Mouse (Mus musculus): ENCODE results near the gene Gm12253. TPM values are rescaled to one million over a fixed set of nuclear protein-coding genes. Genes with fewer than 3 reads are reported as not detected.

The Gm12253 gene
- polyA plus RNA-seq (2015; fragmentation: Nextera tagmentation; extraction: Ambion mirVana), result not detected in 2 replicates

DNA sequence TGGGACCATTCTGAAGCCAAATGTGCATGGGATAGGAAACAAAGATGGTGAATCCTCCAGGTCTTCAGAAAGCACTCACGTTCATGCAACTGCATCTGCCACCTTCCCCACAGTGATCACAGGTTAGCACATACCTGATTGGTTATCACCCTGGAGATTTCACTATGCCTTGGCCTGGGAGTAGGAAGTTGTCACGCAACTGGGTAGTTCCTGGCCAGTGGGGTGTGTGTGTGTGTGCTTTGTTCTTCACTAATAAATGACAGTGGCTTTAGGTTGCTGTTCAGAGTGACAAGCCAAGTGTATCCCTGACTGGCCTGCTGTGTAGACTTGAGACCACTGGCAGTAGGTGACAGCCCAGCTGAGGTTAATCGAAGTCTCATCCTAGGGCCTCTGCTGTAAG, at the start of gene Gm12253:
TSS of gene Gm12253 (plus strand) at position 301 of the 400 bp plus-strand sequence.
- Histone ChIP-seq H3K4me3 (replicated peaks) (no peak within 1 kb of the TSS), H3K4me2 (replicated peaks) (no peak within 1 kb of the TSS), H3K27ac (replicated peaks) (no peak within 1 kb of the TSS), H3K9ac (no peak within 1 kb of the TSS), H3K4me1 (no peaks in the 10 kb centered on the region), H3K36me3 (no peaks in the 10 kb centered on the region), H3K27me3 (no peaks in the 10 kb centered on the region), H3K9me3 (replicated peaks) (no peaks in the 10 kb centered on the region)
- WGBS, result 86% methylated on average over 3 of the region's 3 CpGs
- no peak for ATAC-seq (ENCODE audit: insufficient number of reproducible peaks, low FRiP score, low TSS enrichment, low read depth)

DNA sequence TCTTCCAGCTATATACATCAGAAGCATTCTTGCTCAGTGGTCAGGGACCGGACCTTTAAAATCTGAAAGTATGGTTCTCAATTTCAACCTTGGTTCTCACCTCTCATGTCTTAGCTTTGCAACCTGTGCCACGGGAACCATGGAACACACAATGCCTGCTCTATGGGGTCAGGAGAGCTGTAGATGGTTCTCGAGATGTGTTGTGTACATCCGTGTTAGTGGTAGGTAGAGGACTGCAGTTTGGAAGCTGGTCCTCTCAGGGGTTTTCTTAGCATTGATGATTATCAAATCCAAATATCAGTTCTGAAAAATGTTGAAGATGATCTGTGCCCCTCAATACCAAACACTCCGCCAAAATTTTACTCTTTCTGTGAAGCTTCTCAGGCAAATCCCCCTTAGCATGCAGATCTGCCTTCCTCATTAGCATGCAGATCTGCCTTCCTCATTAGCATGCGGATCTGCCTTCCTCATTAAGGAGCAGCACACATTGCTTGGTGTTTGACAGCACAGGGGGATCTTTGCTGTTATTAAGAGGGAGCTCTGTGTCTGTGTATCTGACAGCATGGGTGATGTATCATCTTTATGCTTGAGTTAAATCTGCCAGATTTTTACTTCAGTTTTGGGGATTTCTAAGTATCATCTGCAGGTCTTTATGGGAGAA, 32.2 kb upstream of the Gm12253 start:
- no peaks in the 10 kb centered on the region for H3K9me3 ChIP-seq (replicated peaks)

DNA sequence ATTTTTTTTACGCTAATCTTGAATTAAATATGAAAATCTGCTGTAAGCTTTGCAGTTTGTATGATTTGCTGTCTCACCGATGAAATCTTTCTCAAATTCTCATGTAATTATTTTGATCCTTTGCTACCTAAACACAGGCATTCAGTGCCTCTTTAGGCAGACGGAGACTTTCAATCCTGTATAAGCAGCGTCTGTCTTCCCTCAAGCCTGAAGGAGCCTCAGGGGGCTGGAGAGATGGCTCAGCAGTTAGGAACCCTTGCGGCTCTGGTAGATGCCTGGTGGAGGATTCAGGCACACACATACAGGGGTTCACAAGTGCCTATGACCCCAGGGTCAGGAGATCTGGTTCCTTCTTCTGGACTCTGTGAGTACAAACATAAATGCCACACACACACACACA, 31.7 kb upstream of the Gm12253 start:
- Histone ChIP-seq H3K27me3 (no peaks in the 10 kb centered on the region), H3K9ac (no peak overlapping the region), H3K36me3 (no peaks in the 10 kb centered on the region), H3K4me1 (no peaks in the 10 kb centered on the region), H3K9me3 (replicated peaks) (no peaks in the 10 kb centered on the region), H3K4me2 (replicated peaks) (no peak overlapping the region), H3K4me3 (replicated peaks) (no peak overlapping the region), H3K27ac (replicated peaks) (no peak overlapping the region)
- WGBS, result 41% methylated on average over 5 of the region's 5 CpGs
- no peak for ATAC-seq (ENCODE audit: insufficient number of reproducible peaks, low FRiP score, low TSS enrichment, low read depth)

More for the DNA sequence above, 32.2 kb upstream of the Gm12253 start:
- Histone ChIP-seq H3K4me2 (replicated peaks) (no peak overlapping the region), H3K27me3 (no peaks in the 10 kb centered on the region), H3K27ac (replicated peaks) (no peak overlapping the region), H3K9ac (no peak overlapping the region), H3K4me1 (no peaks in the 10 kb centered on the region), H3K36me3 (no peaks in the 10 kb centered on the region), H3K4me3 (replicated peaks) (no peak overlapping the region)
- 59% methylated on average over 6 of the region's 6 CpGs for WGBS
- no peak for ATAC-seq (ENCODE audit: insufficient number of reproducible peaks, low FRiP score, low TSS enrichment, low read depth)

DNA sequence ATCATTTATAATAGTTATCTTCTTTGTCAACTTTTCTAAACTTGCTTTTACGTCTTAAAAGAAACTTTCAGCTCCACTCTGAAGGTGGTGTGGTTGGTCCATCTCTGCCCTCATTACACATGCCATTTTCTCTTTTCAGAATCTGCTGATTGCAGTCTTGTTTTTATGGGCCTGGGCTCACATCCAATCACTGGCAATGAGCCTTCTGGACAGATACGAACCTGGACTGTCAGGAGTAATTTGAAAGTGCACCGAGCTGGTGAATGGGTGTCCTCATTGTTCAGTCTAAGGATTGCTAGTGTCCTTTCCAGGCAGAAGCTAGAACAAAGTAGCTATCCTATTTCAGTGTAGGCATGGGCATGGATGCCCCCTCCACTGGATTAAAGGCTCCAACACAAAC, 24.3 kb upstream of the Gm12253 start:
- no peak for ATAC-seq (ENCODE audit: insufficient number of reproducible peaks, low FRiP score, low TSS enrichment, low read depth)
- no peaks in the 10 kb centered on the region for H3K9me3 ChIP-seq (replicated peaks)
- H3K4me3 ChIP-seq (replicated peaks), result no peak overlapping the region
- WGBS, result 70% methylated on average over 3 of the region's 3 CpGs
- H3K27me3 ChIP-seq, result no peaks in the 10 kb centered on the region
- H3K27ac ChIP-seq (replicated peaks), result no peak overlapping the region
- H3K9ac ChIP-seq, result no peak overlapping the region
- H3K4me1 ChIP-seq, result no peaks in the 10 kb centered on the region
- no peak overlapping the region for H3K4me2 ChIP-seq (replicated peaks)
- no peaks in the 10 kb centered on the region for H3K36me3 ChIP-seq

DNA sequence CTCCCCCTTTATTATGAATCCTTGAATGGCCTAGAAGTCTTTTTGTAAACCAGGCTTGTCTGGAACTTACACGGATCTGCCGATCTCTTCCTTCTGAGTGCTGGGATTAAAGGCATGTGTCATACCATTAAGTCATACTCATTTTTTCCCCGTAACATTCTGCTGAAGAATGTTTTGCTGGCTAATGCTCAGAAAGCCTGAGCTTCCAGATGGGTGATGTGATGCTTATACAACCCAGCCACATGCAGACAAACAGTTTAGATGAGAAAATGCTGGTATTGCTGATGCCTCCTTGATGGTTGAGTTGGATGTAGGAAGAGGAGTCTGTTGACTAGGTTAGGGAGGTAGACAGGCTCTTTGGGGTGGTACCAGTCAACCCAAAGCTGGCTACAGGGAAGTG, 14.0 kb upstream of the Gm12253 start:
- no peak overlapping the region for H3K4me2 ChIP-seq (replicated peaks)

DNA sequence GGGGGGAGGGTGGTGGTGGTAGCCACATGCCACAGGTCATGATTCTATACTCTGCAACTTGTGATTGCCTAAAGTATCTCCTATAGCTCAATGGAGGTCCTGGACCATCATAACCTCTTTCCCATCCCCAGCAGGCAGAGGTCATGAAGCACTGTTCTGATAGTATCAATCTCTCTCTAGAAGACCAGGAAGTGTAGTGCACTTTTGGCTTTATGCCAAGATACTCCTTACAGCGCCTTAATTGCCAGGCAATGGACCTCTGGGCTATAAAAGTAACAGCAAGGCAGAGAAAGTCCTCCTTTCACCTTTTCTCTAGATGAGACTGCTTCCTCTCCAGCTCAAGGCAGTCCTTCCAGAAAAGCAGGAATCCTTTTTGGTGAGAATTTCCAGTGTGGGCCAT, 11.5 kb upstream of the Gm12253 start, which contains the start of gene 1810065E05Rik:
TSS of gene 1810065E05Rik (plus strand) at position 297 of the 400 bp plus-strand sequence.
- 69% methylated on average over 1 of the region's 1 CpGs for WGBS
- H3K4me2 ChIP-seq (replicated peaks), result no peak within 1 kb of the TSS
- no peaks in the 10 kb centered on the region for H3K4me1 ChIP-seq
- H3K27me3 ChIP-seq, result no peaks in the 10 kb centered on the region
- H3K27ac ChIP-seq (replicated peaks), result no peak within 1 kb of the TSS
- no peak within 1 kb of the TSS for H3K4me3 ChIP-seq (replicated peaks)
- no peaks in the 10 kb centered on the region for H3K9me3 ChIP-seq (replicated peaks)
- H3K9ac ChIP-seq, result no peak within 1 kb of the TSS
- ATAC-seq (ENCODE audit: insufficient number of reproducible peaks, low FRiP score, low TSS enrichment, low read depth), result no peak
- H3K36me3 ChIP-seq, result no peaks in the 10 kb centered on the region

More for the DNA sequence above, 14.0 kb upstream of the Gm12253 start:
- Histone ChIP-seq H3K27me3 (no peaks in the 10 kb centered on the region), H3K36me3 (no peaks in the 10 kb centered on the region), H3K27ac (replicated peaks) (no peak overlapping the region), H3K4me3 (replicated peaks) (no peak overlapping the region), H3K9me3 (replicated peaks) (no peaks in the 10 kb centered on the region), H3K4me1 (no peaks in the 10 kb centered on the region), H3K9ac (no peak overlapping the region)
- ATAC-seq (ENCODE audit: insufficient number of reproducible peaks, low FRiP score, low TSS enrichment, low read depth), result no peak
- WGBS, result 52% methylated on average over 3 of the region's 3 CpGs

DNA sequence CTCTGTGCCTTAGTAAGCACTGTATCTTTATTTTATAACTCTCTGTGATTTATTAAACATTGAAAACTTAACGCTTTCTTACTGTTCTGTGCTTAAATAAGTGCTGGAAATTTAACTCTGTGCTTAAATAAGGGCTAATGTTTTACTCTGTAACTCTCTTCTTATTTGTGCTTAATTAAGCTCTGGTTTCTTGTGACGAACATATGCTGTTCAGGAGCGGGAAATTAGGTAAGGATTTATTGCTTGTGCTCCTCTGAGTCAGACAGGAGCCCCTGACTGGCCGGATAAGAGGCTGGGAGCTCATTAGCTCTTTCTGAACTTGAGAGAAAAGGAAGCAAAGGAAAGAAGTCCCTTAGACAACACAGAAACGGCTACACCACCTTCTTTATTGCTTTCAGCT, 5.5 kb downstream of the Gm12253 start:
- H3K4me2 ChIP-seq (replicated peaks), result no peak overlapping the region
- H3K27ac ChIP-seq (replicated peaks), result no peak overlapping the region
- H3K4me1 ChIP-seq, result no peaks in the 10 kb centered on the region
- H3K9me3 ChIP-seq (replicated peaks), result no peaks in the 10 kb centered on the region
- no peaks in the 10 kb centered on the region for H3K36me3 ChIP-seq
- no peak overlapping the region for H3K4me3 ChIP-seq (replicated peaks)
- no peaks in the 10 kb centered on the region for H3K27me3 ChIP-seq
- no peak for ATAC-seq (ENCODE audit: insufficient number of reproducible peaks, low FRiP score, low TSS enrichment, low read depth)
- 40% methylated on average over 5 of the region's 5 CpGs for WGBS
- H3K9ac ChIP-seq, result no peak overlapping the region

DNA sequence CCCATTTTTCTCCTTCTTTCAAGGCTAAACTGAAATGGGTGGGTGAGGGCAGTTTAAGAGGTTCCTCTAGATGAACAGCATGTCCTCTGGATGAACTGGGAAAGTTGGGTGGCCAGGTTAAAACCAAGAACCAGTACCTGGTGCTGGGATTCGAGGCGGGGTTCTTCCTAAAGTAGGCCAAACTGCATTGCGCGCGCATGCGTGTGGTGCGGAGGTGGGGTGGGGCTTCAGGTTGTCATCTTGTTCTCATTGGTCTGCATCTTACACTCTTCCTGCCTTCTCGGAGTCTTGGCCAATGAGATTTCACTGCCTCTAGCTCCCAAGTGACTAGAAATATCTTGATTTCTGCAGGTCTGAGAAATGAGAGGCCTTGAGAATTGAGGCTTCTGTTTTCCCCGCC, 20.4 kb downstream of the Gm12253 start, which contains the start of gene Lypd9:
TSS of gene Lypd9 (minus strand) at position 165 of the 400 bp plus-strand sequence.
- Histone ChIP-seq H3K27me3 (no peaks in the 10 kb centered on the region), H3K4me2 (replicated peaks) (no peak within 1 kb of the TSS), H3K9ac (no peak within 1 kb of the TSS), H3K4me3 (replicated peaks) (no peak within 1 kb of the TSS), H3K36me3 (no peaks in the 10 kb centered on the region), H3K9me3 (replicated peaks) (0 out of 2 replicates have a peak, but pooled peaks cover 2% of the 10 kb centered on the region), H3K4me1 (no peaks in the 10 kb centered on the region), H3K27ac (replicated peaks) (no peak within 1 kb of the TSS)
- no peak for ATAC-seq (ENCODE audit: insufficient number of reproducible peaks, low FRiP score, low TSS enrichment, low read depth)
- WGBS, result 95% methylated on average over 9 of the region's 9 CpGs

DNA sequence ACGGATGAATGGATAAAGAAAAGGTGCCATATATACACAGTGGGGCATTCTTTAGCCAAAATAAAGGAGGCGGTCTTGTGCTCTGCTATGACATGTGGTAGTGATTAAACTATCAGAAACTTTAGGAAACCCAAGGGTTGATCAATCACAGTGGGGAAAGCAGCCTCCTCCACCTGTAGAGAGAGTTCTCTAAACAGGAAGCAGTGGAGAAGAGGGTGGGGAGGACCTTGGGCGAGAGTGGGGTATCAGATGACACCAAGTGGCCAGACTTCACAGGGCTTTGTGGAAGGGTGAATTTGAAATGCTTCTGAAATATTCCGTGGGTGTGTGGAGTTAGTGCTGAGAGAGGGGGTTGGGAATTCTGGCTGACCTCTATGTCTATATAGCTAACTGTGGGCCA, 21.2 kb downstream of the Gm12253 start:
- no peaks in the 10 kb centered on the region for H3K36me3 ChIP-seq
- ATAC-seq (ENCODE audit: insufficient number of reproducible peaks, low FRiP score, low TSS enrichment, low read depth), result no peak
- 13% methylated on average over 4 of the region's 4 CpGs for WGBS
- no peak overlapping the region for H3K27ac ChIP-seq (replicated peaks)
- H3K4me1 ChIP-seq, result no peaks in the 10 kb centered on the region
- 0 out of 2 replicates have a peak, but pooled peaks cover 2% of the 10 kb centered on the region for H3K9me3 ChIP-seq (replicated peaks)
- no peak overlapping the region for H3K4me2 ChIP-seq (replicated peaks)
- no peak overlapping the region for H3K4me3 ChIP-seq (replicated peaks)
- H3K27me3 ChIP-seq, result no peaks in the 10 kb centered on the region
- no peak overlapping the region for H3K9ac ChIP-seq

DNA sequence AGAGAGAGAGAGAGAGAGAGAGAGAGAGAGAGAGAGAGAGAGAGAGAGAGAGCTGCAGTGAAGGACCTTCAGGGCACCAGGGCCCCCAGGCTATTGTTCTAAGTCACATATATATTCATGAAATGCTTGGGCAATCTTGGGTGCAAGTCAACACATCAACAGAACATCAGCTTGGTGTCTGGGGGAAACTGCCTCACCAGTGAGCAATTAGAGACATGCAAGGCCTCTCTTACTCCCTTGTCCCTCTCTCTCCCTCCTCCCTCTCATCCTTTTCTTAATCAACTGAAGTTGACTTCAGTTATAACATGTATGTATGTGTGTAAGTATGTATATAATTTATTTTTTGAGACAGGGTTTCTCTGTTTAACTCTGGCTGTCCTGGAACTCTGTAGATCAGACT, 29.8 kb downstream of the Gm12253 start, which contains the start of gene Olfr30:
TSS of gene Olfr30 (minus strand) at position 101 of the 400 bp plus-strand sequence.
- no peak within 1 kb of the TSS for H3K4me3 ChIP-seq (replicated peaks)
- H3K27me3 ChIP-seq, result no peaks in the 10 kb centered on the region
- ATAC-seq (ENCODE audit: insufficient number of reproducible peaks, low FRiP score, low TSS enrichment, low read depth), result no peak
- H3K4me1 ChIP-seq, result no peaks in the 10 kb centered on the region
- no peaks in the 10 kb centered on the region for H3K9me3 ChIP-seq (replicated peaks)
- no peak within 1 kb of the TSS for H3K9ac ChIP-seq
- H3K4me2 ChIP-seq (replicated peaks), result no peak within 1 kb of the TSS
- H3K36me3 ChIP-seq, result no peaks in the 10 kb centered on the region
- H3K27ac ChIP-seq (replicated peaks), result no peak within 1 kb of the TSS

Measured in embryonic facial prominence, embryonic 15.5 days (tissue).